Mouse (Mus musculus) kidney, adult 2 months (tissue): ENCODE data around the gene Mob3b.

Experiments used
- CTCF ChIP-seq: fragments of 200-500 bp; conservative IDR thresholded peaks from 2 replicates; pipeline ENCODE4 v1.5.1; 2011; ENCODE audit warnings: low read depth, mild to moderate bottlenecking, control low read depth, low read length, moderate library complexity, mixed read lengths; ENCODE audit not compliant: insufficient read depth, insufficient read length
- POLR2A ChIP-seq: fragments of 200-500 bp; IDR thresholded peaks from one replicate; pipeline ENCODE4 v1.6.1; 2011; ENCODE audit warnings: low read depth, low read length, control low read depth

GRCm38 (mm10) chr4:34906151-34906550 lies 251.1 kb downstream of the Mob3b start:
- no peak for TF ChIP-seq CTCF
- TF ChIP-seq POLR2A = no peak
